Mouse (Mus musculus): ENCODE measurements around the gene Nrbp1. TPM values are rescaled to one million over a fixed set of nuclear protein-coding genes. Genes with fewer than 3 reads are reported as not detected.
A peak's percentile ranks its signal among the peaks of the same experiment; 100 is the strongest.

Nrbp1 gene
- polyA plus RNA-seq, 1 experiment from 2014 or later: 167 TPM

DNA sequence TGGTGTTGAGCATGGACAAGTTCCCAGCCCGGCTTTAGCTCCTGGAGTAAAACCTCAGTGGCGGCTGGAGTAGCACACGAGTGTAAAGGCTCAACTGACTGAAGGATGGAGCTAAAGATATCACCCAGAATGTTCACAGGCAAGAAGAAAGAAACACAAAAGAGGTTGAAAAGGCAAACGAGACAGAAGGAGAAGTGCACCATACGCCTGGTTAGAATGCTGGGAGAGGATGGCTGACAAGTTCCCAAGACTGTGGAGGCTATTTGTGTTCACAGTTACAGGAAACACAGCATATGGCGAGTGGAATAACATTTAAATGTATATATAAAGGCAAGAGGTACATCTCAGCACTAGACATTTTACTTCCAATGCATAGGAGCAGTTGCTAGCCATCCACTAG, 32.4 kb downstream of the Nrbp1 start:
- no peaks in the 10 kb centered on the region for H3K4me1 ChIP-seq (ENCODE audit: control insufficient read depth, insufficient read depth, low read depth, low read length)
- whole genome bisulfite sequencing: 93% methylated on average over 6 of the region's 6 CpGs
- no peak overlapping the region for H3K27ac ChIP-seq (ENCODE audit: low read depth, low read length)
- H3K4me3 ChIP-seq (ENCODE audit: low read length): no peak overlapping the region
- no peak overlapping the region for H3K4me2 ChIP-seq (ENCODE audit: low read length)
- no peak overlapping the region for H3K9ac ChIP-seq (ENCODE audit: low read depth, low read length)
- peaks cover 45% of the 10 kb centered on the region for H3K36me3 ChIP-seq (ENCODE audit: control insufficient read depth, insufficient read depth, low read length)
- H3K9me3 ChIP-seq (ENCODE audit: control insufficient read depth, low read length): no peaks in the 10 kb centered on the region
- no peak for ATAC-seq
- H3K27me3 ChIP-seq (replicated peaks; ENCODE audit: control insufficient read depth, insufficient read depth, low read length): no peaks in the 10 kb centered on the region

DNA sequence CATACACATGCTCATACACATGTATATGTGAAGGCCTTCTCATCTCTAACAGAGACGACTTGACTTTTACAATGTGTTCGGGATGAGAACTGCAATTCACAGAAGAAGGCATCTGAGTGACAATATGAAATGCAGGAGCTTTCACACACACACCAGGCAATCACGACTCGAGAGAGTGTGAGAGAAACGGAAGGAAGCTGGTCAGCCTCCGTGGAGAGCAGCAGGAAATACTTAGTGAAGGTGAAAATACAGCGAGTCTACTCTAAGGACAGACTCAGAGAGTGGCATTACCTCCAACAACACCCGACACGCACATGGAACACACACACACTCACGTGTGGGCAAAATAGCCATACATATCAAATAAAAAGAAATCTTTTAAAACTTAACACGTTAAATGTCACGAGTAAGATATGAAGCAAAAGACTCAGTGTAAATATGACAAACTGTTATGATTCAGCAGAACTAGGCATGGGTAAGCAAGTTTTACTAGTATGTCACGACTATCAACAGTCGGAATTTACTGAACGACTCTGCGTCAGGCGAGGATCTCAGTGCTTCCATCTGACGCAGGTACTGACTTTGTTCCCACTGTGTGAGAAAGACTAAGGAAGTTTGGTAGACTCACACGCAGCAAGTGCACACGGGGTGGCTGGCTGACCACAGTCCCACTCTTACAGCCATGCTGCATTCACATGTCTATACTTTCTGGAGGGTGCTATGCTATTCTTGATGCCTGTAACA, 38.8 kb downstream of the Nrbp1 start:
- Histone ChIP-seq H3K4me3 (ENCODE audit: low read length) (no peak overlapping the region), H3K4me2 (ENCODE audit: low read length) (no peak overlapping the region), H3K4me1 (ENCODE audit: control insufficient read depth, insufficient read depth, low read depth, low read length) (no peaks in the 10 kb centered on the region), H3K27me3 (replicated peaks; ENCODE audit: control insufficient read depth, insufficient read depth, low read length) (no peaks in the 10 kb centered on the region), H3K27ac (ENCODE audit: low read depth, low read length) (no peak overlapping the region), H3K9ac (ENCODE audit: low read depth, low read length) (no peak overlapping the region), H3K36me3 (ENCODE audit: control insufficient read depth, insufficient read depth, low read length) (peaks cover 42% of the 10 kb centered on the region), H3K9me3 (ENCODE audit: control insufficient read depth, low read length) (no peaks in the 10 kb centered on the region)
- 88% methylated on average over 20 of the region's 20 CpGs for WGBS
- ATAC-seq: no peak

DNA sequence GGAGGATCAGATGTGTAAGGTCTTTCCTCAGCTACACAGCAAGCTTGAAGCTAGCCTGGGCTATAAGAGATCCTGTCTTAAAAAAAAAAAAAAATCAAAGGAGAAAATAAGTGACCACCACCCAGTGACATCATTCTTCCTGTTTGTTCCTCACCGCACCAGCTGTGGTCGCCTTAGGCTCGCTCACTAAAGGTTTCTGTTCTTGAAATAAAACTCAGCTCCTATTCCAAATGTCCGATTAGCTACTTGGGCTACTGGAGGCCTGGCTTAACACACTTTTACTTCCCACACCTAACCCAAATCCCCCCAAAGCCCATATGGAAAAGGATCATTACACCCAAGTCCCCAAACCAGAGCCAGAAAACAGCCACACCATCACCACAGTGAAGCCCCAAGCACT, 47.6 kb downstream of the Nrbp1 start:
- H3K9me3 ChIP-seq (ENCODE audit: control insufficient read depth, low read length): no peaks in the 10 kb centered on the region
- H3K9ac ChIP-seq (ENCODE audit: low read depth, low read length): no peak overlapping the region
- H3K36me3 ChIP-seq (ENCODE audit: control insufficient read depth, insufficient read depth, low read length): peaks cover 29% of the 10 kb centered on the region
- no peaks in the 10 kb centered on the region for H3K27me3 ChIP-seq (replicated peaks; ENCODE audit: control insufficient read depth, insufficient read depth, low read length)
- no peak overlapping the region for H3K4me3 ChIP-seq (ENCODE audit: low read length)
- H3K27ac ChIP-seq (ENCODE audit: low read depth, low read length): no peak overlapping the region
- H3K4me1 ChIP-seq (ENCODE audit: control insufficient read depth, insufficient read depth, low read depth, low read length): peaks cover 10% of the 10 kb centered on the region
- no peak overlapping the region for H3K4me2 ChIP-seq (ENCODE audit: low read length)
- WGBS: 90% methylated on average over 4 of the region's 4 CpGs
- ATAC-seq: no peak

DNA sequence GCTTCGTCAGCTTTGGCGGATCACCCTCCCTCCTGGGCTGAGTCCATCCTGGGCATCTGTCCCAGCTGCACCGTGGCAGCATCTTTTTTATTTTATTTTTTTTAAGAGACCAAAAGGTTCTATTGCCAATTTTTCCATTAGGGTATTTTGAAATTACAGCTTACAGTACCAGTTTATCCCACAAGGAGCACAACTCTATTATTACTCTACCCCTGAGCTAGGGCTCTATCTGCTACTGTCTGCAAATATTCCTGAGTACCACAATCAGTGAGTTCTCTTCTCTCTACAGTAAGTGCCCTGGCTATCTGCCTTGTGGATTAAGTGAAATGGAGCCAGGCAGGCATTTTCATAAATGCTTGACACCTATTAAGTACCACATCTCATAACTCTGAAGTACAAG, 48.0 kb downstream of the Nrbp1 start:
- Histone ChIP-seq H3K4me2 (ENCODE audit: low read length) (no peak overlapping the region), H3K27me3 (replicated peaks; ENCODE audit: control insufficient read depth, insufficient read depth, low read length) (no peaks in the 10 kb centered on the region), H3K36me3 (ENCODE audit: control insufficient read depth, insufficient read depth, low read length) (peaks cover 26% of the 10 kb centered on the region), H3K27ac (ENCODE audit: low read depth, low read length) (no peak overlapping the region), H3K4me1 (ENCODE audit: control insufficient read depth, insufficient read depth, low read depth, low read length) (peaks cover 10% of the 10 kb centered on the region), H3K9me3 (ENCODE audit: control insufficient read depth, low read length) (no peaks in the 10 kb centered on the region), H3K9ac (ENCODE audit: low read depth, low read length) (no peak overlapping the region), H3K4me3 (ENCODE audit: low read length) (no peak overlapping the region)
- 80% methylated on average over 3 of the region's 3 CpGs for WGBS
- ATAC-seq: no peak

DNA sequence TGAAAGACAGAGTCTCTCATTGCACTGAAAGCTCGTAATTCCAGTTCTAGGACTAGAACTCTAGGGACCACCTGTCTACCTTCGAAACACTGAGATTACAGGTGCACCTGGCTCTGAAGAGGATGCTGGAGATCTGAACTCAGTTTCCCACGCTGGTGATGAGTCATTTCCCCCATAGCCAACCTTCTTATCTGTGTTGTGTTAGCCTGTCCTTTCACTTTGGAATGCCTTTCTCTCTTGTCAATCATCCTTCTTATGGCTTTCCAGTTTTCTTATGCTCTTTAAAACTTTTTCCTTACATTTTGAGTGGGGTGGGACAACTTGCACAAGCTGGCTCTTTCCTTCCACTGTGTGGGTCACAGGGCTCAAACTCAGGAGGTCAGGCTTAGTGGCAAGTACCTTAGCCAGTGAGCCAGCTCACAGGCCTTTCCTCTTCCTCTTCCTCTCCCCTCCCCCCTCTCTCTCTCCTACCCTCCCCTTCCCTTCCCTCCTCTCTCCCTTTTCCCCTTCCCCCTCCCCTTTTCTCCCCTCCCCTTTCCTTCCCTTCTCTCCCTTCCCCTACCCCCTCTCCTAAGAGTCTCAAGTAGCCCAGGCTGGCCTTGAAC, 49.1 kb downstream of the Nrbp1 start:
- no peak overlapping the region for H3K9ac ChIP-seq (ENCODE audit: low read depth, low read length)

DNA sequence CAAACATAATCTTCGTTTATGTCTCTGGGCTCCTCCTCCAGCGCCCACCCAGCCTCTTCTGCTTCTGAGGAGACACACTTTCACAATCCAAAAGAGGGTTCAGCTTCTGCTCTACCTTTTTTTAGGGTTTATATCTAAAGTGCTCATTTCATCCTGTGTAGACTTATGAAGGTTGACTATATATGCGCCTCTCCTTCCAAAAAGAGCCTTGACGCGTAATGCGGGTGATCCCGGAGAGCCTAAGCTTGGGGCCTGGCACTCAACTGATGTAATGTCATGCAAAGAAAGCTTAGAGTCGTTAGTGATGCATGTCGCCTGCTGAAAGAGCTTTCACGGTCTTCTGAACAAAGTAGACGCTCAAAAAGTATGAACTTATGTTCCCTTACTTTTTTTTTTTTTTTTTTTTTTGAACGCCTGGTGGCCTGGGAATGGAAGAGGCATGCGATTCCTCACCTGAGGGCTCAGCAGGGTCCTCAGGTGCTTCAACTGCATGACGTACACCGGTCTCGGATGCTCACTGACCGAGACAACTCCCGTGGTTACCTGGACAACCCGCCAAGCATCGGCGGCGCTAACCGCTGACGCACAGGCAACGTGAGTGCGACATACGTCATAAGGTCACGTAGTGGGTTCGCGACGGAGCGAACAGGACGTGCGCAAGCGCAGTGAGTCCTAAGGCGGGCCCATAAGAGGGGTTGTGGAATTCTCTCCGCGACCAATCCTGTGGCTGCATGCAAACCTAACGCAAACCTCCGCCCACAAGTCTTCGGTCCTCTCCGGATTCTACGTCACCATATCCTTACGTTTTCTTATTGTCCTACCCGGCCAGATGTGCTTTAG, 50.1 kb downstream of the Nrbp1 start, which contains the start of gene Ift172:
Gene Ift172 (minus strand): TSS at position 596 of the 840 bp plus-strand sequence.
- Histone ChIP-seq H3K4me1 (ENCODE audit: control insufficient read depth, insufficient read depth, low read depth, low read length) (peaks cover 23% of the 10 kb centered on the region), H3K9me3 (ENCODE audit: control insufficient read depth, low read length) (no peaks in the 10 kb centered on the region), H3K4me2 (ENCODE audit: low read length) (peak within 1 kb of the TSS; percentile 78), H3K9ac (ENCODE audit: low read depth, low read length) (peak within 1 kb of the TSS; percentile 68), H3K27ac (ENCODE audit: low read depth, low read length) (peak within 1 kb of the TSS; percentile 85), H3K4me3 (ENCODE audit: low read length) (peak within 1 kb of the TSS; percentile 55), H3K27me3 (replicated peaks; ENCODE audit: control insufficient read depth, insufficient read depth, low read length) (no peaks in the 10 kb centered on the region), H3K36me3 (ENCODE audit: control insufficient read depth, insufficient read depth, low read length) (peaks cover 15% of the 10 kb centered on the region)
- ATAC-seq: peak; percentile 93
- WGBS: 2% methylated on average over 45 of the region's 45 CpGs

More for the DNA sequence above, 49.1 kb downstream of the Nrbp1 start:
- Histone ChIP-seq H3K27me3 (replicated peaks; ENCODE audit: control insufficient read depth, insufficient read depth, low read length) (no peaks in the 10 kb centered on the region), H3K36me3 (ENCODE audit: control insufficient read depth, insufficient read depth, low read length) (peaks cover 22% of the 10 kb centered on the region), H3K4me1 (ENCODE audit: control insufficient read depth, insufficient read depth, low read depth, low read length) (peaks cover 19% of the 10 kb centered on the region), H3K27ac (ENCODE audit: low read depth, low read length) (no peak overlapping the region), H3K4me3 (ENCODE audit: low read length) (peak overlapping the region; percentile 55; the same call in 1 of the 2 replicates), H3K9me3 (ENCODE audit: control insufficient read depth, low read length) (no peaks in the 10 kb centered on the region), H3K4me2 (ENCODE audit: low read length) (peak overlapping the region; percentile 78)
- WGBS: 91% methylated on average over 3 of the region's 3 CpGs
- no peak for ATAC-seq

DNA sequence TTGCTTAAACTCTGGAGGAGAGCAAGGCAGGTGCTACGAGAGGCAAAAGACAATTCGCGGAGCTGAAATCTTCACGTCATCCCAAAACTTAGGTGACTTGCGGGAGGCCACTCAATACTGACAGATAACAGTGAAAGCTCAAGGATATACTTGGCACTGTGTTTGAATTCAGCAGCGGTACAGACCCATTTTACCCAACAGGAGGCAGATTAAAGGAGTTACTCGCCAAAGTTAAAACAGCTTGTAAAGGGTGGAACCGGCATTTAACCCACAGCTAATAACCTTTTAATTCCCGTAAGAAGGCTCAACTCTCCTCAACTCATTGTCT, 50.7 kb downstream of the Nrbp1 start:
- Histone ChIP-seq H3K4me2 (ENCODE audit: low read length) (peak overlapping the region; percentile 78), H3K36me3 (ENCODE audit: control insufficient read depth, insufficient read depth, low read length) (peaks cover 9% of the 10 kb centered on the region), H3K27me3 (replicated peaks; ENCODE audit: control insufficient read depth, insufficient read depth, low read length) (no peaks in the 10 kb centered on the region), H3K27ac (ENCODE audit: low read depth, low read length) (peak overlapping the region; percentile 85), H3K4me3 (ENCODE audit: low read length) (peak overlapping the region; percentile 55), H3K9me3 (ENCODE audit: control insufficient read depth, low read length) (no peaks in the 10 kb centered on the region), H3K9ac (ENCODE audit: low read depth, low read length) (peak overlapping the region; percentile 68), H3K4me1 (ENCODE audit: control insufficient read depth, insufficient read depth, low read depth, low read length) (peaks cover 23% of the 10 kb centered on the region)
- 4% methylated on average over 9 of the region's 9 CpGs for WGBS
- no peak for ATAC-seq

DNA sequence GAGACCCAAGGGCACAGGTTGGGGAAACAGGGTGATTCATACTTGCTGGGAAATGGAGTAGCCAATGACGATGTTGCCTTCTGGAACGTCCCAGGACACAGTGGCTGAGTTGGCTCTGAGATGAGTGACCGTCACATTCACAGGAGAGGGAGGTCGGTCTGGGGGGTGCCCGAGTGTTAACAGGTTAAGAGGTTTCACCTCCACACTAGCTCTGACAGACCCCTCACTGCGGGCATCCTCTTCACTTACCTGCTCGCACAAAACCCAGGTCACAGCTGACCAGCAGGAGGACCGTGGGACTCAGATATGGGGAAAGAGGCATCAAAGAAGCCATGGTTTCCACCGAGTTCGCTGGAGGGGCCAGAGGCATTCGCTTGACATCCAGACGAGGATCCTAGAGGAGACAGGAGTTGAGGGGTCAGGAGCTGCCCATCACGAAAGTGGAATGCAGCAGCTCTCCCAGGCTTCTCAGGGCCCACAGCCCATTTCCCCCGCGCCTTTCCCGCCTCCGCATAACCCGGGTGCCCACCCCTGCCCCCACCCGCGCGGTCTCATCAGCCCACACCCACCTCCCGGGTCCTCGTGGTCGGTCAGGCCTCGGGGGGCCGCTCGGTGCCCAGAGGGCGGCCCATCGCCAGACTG, 54.4 kb downstream of the Nrbp1 start:
- ATAC-seq: no peak
- H3K9me3 ChIP-seq (ENCODE audit: control insufficient read depth, low read length): no peaks in the 10 kb centered on the region
- peak overlapping the region; percentile 88 for H3K4me3 ChIP-seq (ENCODE audit: low read length)
- 3% methylated on average over 29 of the region's 29 CpGs for WGBS
- no peaks in the 10 kb centered on the region for H3K27me3 ChIP-seq (replicated peaks; ENCODE audit: control insufficient read depth, insufficient read depth, low read length)
- H3K4me2 ChIP-seq (ENCODE audit: low read length): peak overlapping the region; percentile 84
- peaks cover 7% of the 10 kb centered on the region; the same call in 1 of the 2 replicates for H3K36me3 ChIP-seq (ENCODE audit: control insufficient read depth, insufficient read depth, low read length)
- peak overlapping the region; percentile 87 for H3K27ac ChIP-seq (ENCODE audit: low read depth, low read length)
- peaks cover 19% of the 10 kb centered on the region for H3K4me1 ChIP-seq (ENCODE audit: control insufficient read depth, insufficient read depth, low read depth, low read length)
- peak overlapping the region; percentile 99 for H3K9ac ChIP-seq (ENCODE audit: low read depth, low read length)
